Mouse (Mus musculus) MEL (cell line): ENCODE results near the gene Plcg1. TPM values are rescaled to one million over a fixed set of nuclear protein-coding genes. Genes with fewer than 3 reads are reported as not detected.

Experiments
- DNase-seq: peaks from one replicate; pipeline ENCODE4 v3.0.0; 2011; ENCODE audit warnings: low read depth, low spot score
- H3K27ac ChIP-seq: 2 replicates; pipeline ENCODE4 v1.5.1; 2012; ENCODE audit warnings: low read depth, mild to moderate bottlenecking, control low read depth, low read length, moderate library complexity; ENCODE audit not compliant: control insufficient read depth
- H3K27me3 ChIP-seq, 2 experiments: fragments of 150-350 bp in 1 of 2; sonication (generic) in 1 of 2; 2 replicates each; pipeline ENCODE4 v1.6.1; 2012; ENCODE audit warnings: low read length in 2 of 2, mild to moderate bottlenecking in 2 of 2, improper control_type of control experiment in 1 of 2, moderate library complexity in 1 of 2; ENCODE audit not compliant: insufficient read depth in 2 of 2, control insufficient read depth in 1 of 2
- H3K36me3 ChIP-seq, 2 experiments: 2 replicates each; pipeline ENCODE4 v1.6.1; 2012 to 2014; ENCODE audit warnings: low read length in 2 of 2, improper control_type of control experiment in 1 of 2, inconsistent platforms in 1 of 2, mild to moderate bottlenecking in 1 of 2; ENCODE audit not compliant: insufficient read depth in 2 of 2, control insufficient read depth in 1 of 2
- H3K4me1 ChIP-seq, 2 experiments: fragments of 150-350 bp in 1 of 2; sonication (generic) in 1 of 2; 2 replicates each; pipeline ENCODE4 v1.6.1; 2012; ENCODE audit warnings: low read length in 2 of 2, improper control_type of control experiment in 1 of 2, mild to moderate bottlenecking in 1 of 2; ENCODE audit not compliant: insufficient read depth in 2 of 2, control insufficient read depth in 1 of 2
- H3K4me3 ChIP-seq, 2 experiments: fragments of 150-350 bp in 1 of 2; sonication (generic) in 1 of 2; 2 replicates each; pipeline ENCODE4 v1.5.1; 2012; ENCODE audit warnings: low read depth in 2 of 2, low read length in 2 of 2, mild to moderate bottlenecking in 2 of 2, moderate library complexity in 2 of 2, control low read depth in 1 of 2, improper control_type of control experiment in 1 of 2; ENCODE audit not compliant: control insufficient read depth in 1 of 2, insufficient read depth in 1 of 2
- H3K79me2 ChIP-seq: 2 replicates; pipeline ENCODE4 v1.6.1; 2012; ENCODE audit warnings: mild to moderate bottlenecking, low read length, moderate library complexity; ENCODE audit not compliant: control insufficient read depth, poor library complexity, insufficient read depth
- H3K9ac ChIP-seq: 2 replicates; pipeline ENCODE4 v1.6.1; 2012; ENCODE audit warnings: low read depth, mild to moderate bottlenecking, control low read depth, low read length, moderate library complexity; ENCODE audit not compliant: control insufficient read depth, poor library complexity, severe bottlenecking
- H3K9me3 ChIP-seq: fragments of 150-350 bp; sonication (generic); replicated peaks from 2 replicates; pipeline ENCODE4 v1.6.1; 2012; ENCODE audit warnings: mild to moderate bottlenecking, low read length, improper control_type of control experiment, moderate library complexity; ENCODE audit not compliant: insufficient read depth
- CHD1 ChIP-seq: IDR thresholded peaks from 2 replicates; pipeline ENCODE4 v1.6.1; 2012; ENCODE audit warnings: low read depth, mild to moderate bottlenecking, inconsistent platforms, low read length, improper control_type of control experiment
- CTCF ChIP-seq, 3 experiments: IDR thresholded peaks in 2 of 3; conservative IDR thresholded peaks in 1 of 3; 2 replicates each; pipeline ENCODE4 v1.5.1; 2011 to 2012; ENCODE audit warnings: low read length in 3 of 3, low read depth in 2 of 3, mild to moderate bottlenecking in 2 of 3, improper control_type of control experiment in 1 of 3, inconsistent platforms in 1 of 3, mixed read lengths in 1 of 3, moderate library complexity in 1 of 3; ENCODE audit not compliant: control insufficient read depth in 1 of 3, insufficient read depth in 1 of 3, poor library complexity in 1 of 3, severe bottlenecking in 1 of 3
- GATA1 ChIP-seq: IDR thresholded peaks from 2 replicates; pipeline ENCODE4 v1.6.1; 2011; ENCODE audit warnings: low read depth, low read length, improper control_type of control experiment
- HCFC1 ChIP-seq: IDR thresholded peaks from 2 replicates; pipeline ENCODE4 v1.6.1; 2012; ENCODE audit warnings: low read depth, mild to moderate bottlenecking, inconsistent platforms, low read length, improper control_type of control experiment, moderate library complexity
- JUND ChIP-seq: IDR thresholded peaks from 2 replicates; pipeline ENCODE4 v1.6.1; 2011; ENCODE audit warnings: low read depth, mild to moderate bottlenecking, improper control_type of control experiment, low read length
- MAZ ChIP-seq: IDR thresholded peaks from 2 replicates; pipeline ENCODE4 v1.6.1; 2012; ENCODE audit warnings: low read depth, mild to moderate bottlenecking, inconsistent platforms, low read length, improper control_type of control experiment
- MYB ChIP-seq: IDR thresholded peaks from 2 replicates; pipeline ENCODE4 v1.6.1; 2011; ENCODE audit warnings: mild to moderate bottlenecking, low read depth, low read length, improper control_type of control experiment
- NELFE ChIP-seq: IDR thresholded peaks from 2 replicates; pipeline ENCODE4 v1.6.1; 2011; ENCODE audit warnings: low read depth, low read length, improper control_type of control experiment
- NRF1 ChIP-seq: IDR thresholded peaks from 2 replicates; pipeline ENCODE4 v1.6.1; 2014; ENCODE audit warnings: low read depth, mild to moderate bottlenecking, inconsistent platforms, low read length, improper control_type of control experiment, moderate library complexity; ENCODE audit not compliant: poor library complexity, insufficient read depth, severe bottlenecking
- POLR2A ChIP-seq, 2 experiments: IDR thresholded peaks; 2 replicates each; pipeline ENCODE4 v1.6.1; 2011 to 2012; ENCODE audit warnings: low read length in 2 of 2, mild to moderate bottlenecking in 2 of 2, control low read depth in 1 of 2, improper control_type of control experiment in 1 of 2, low read depth in 1 of 2, moderate library complexity in 1 of 2; ENCODE audit not compliant: control insufficient read depth in 1 of 2, insufficient read depth in 1 of 2, poor library complexity in 1 of 2
- POLR2AphosphoS2 ChIP-seq: IDR thresholded peaks from 2 replicates; pipeline ENCODE4 v1.6.1; 2011; ENCODE audit warnings: low read length, improper control_type of control experiment
- POLR2AphosphoS5 ChIP-seq: IDR thresholded peaks from 2 replicates; pipeline ENCODE4 v1.6.1; 2012; ENCODE audit warnings: low read depth, borderline replicate concordance, mild to moderate bottlenecking, inconsistent platforms, low read length, moderate library complexity, mixed read lengths
- RAD21 ChIP-seq: IDR thresholded peaks from 2 replicates; pipeline ENCODE4 v1.6.1; 2011; ENCODE audit warnings: mild to moderate bottlenecking, low read depth, low read length, improper control_type of control experiment
- SIN3A ChIP-seq: IDR thresholded peaks from 2 replicates; pipeline ENCODE4 v1.6.1; 2012; ENCODE audit warnings: low read length, improper control_type of control experiment, inconsistent platforms
- SMC3 ChIP-seq: IDR thresholded peaks from 2 replicates; pipeline ENCODE4 v1.6.1; 2011; ENCODE audit warnings: low read depth, low read length, improper control_type of control experiment
- TAL1 ChIP-seq: IDR thresholded peaks from 2 replicates; pipeline ENCODE4 v1.6.1; 2012; ENCODE audit warnings: mild to moderate bottlenecking, inconsistent platforms, low read length, moderate library complexity, mixed read lengths
- TCF12 ChIP-seq: IDR thresholded peaks from 2 replicates; pipeline ENCODE4 v1.6.1; 2014; ENCODE audit warnings: low read depth, mild to moderate bottlenecking, inconsistent platforms, low read length, improper control_type of control experiment, moderate library complexity
- USF2 ChIP-seq, 2 experiments: IDR thresholded peaks; 2 replicates each; pipeline ENCODE4 v1.6.1; 2011 to 2012; ENCODE audit warnings: improper control_type of control experiment in 2 of 2, low read length in 2 of 2, borderline replicate concordance in 1 of 2, inconsistent platforms in 1 of 2, low read depth in 1 of 2, mild to moderate bottlenecking in 1 of 2; ENCODE audit not compliant: insufficient read depth in 1 of 2
- ZC3H11A ChIP-seq: IDR thresholded peaks from 2 replicates; pipeline ENCODE4 v1.6.1; 2012; ENCODE audit warnings: low read depth, mild to moderate bottlenecking, inconsistent platforms, low read length, improper control_type of control experiment
- ZKSCAN1 ChIP-seq: IDR thresholded peaks from 2 replicates; pipeline ENCODE4 v1.6.1; 2012; ENCODE audit warnings: low read depth, mild to moderate bottlenecking, inconsistent platforms, low read length, improper control_type of control experiment, moderate library complexity
- polyA plus RNA-seq, 2 experiments: library from polyadenylated mRNA; stranded (reverse) in 1 of 2; unstranded in 1 of 2; fragments of >175 nt in 1 of 2; fragments of >200 nt in 1 of 2; gene quantifications; 2 replicates each; pipeline versions ENCODE4 v1.2.1 to v1.2.4; 2012; ENCODE audit warnings: low replicate concordance in 2 of 2, low read depth in 1 of 2; ENCODE audit not compliant: insufficient read length in 2 of 2, insufficient read depth in 1 of 2, missing spikeins in 1 of 2
- total RNA-seq: library from RNA; depleted of rRNA; stranded (reverse); fragments of 300-350 nt; gene quantifications from 2 replicates; pipeline ENCODE4 v1.2.3, GENCODE M21; 2012

The Plcg1 gene
- total and polyA plus RNA-seq, 3 experiments: 15.4 to 27.5 TPM; not detected in 1

- Histone ChIP-seq H3K4me1 (no peaks in the 10 kb centered on the region), H3K4me3 (no peak overlapping the region), H3K27me3 (no peaks in the 10 kb centered on the region), H3K79me2 (no peaks in the 10 kb centered on the region), H3K9me3 (no peaks in the 10 kb centered on the region), H3K9ac (no peak overlapping the region), H3K27ac (no peak overlapping the region), H3K36me3 (peaks cover 0 to 29% of the 10 kb centered on the region in 2 experiments; a peak in 2 of 4 replicates)
- TF ChIP-seq JUND (no peak), NELFE (no peak), POLR2AphosphoS2 (no peak), POLR2AphosphoS5 (no peak)
- DNase-seq: no peak
Observed at GRCm38 (mm10) chr2:160718811-160719210, 12.3 kb upstream of the Plcg1 start.

- no peak overlapping the region for H3K4me3 ChIP-seq
Observed at GRCm38 (mm10) chr2:160722714-160723113, 8.4 kb upstream of the Plcg1 start.

GRCm38 (mm10) chr2:160723613-160724375 lies 7.3 kb upstream of the Plcg1 start:
- H3K27me3 ChIP-seq: no peaks in the 10 kb centered on the region
- H3K27ac ChIP-seq: no peak overlapping the region
- TF ChIP-seq POLR2AphosphoS2 (no peak), POLR2A (IDR thresholded peaks at IDR 0.05; ENCODE audit: control insufficient read depth in 1 of 2, insufficient read depth in 1 of 2, low read depth in 1 of 2, low read length in 2 of 2, poor library complexity in 1 of 2) (0 out of 4 replicates have a peak, but pooled peaks of 1 of the 2 experiments have one; percentile 15)
- no peaks in the 10 kb centered on the region for H3K4me1 ChIP-seq
- H3K36me3 ChIP-seq: peaks cover 0 to 13% of the 10 kb centered on the region in 2 experiments; a peak in 2 of 4 replicates
- H3K4me3 ChIP-seq: no peak overlapping the region
- H3K9ac ChIP-seq: no peak overlapping the region
- no peak for DNase-seq
- no peaks in the 10 kb centered on the region for H3K79me2 ChIP-seq
- H3K9me3 ChIP-seq: no peaks in the 10 kb centered on the region

More at GRCm38 (mm10) chr2:160722714-160723113, 8.4 kb upstream of the Plcg1 start:
- Histone ChIP-seq H3K9ac (no peak overlapping the region), H3K27ac (no peak overlapping the region), H3K79me2 (no peaks in the 10 kb centered on the region), H3K9me3 (no peaks in the 10 kb centered on the region), H3K27me3 (no peaks in the 10 kb centered on the region), H3K36me3 (peaks cover 0 to 13% of the 10 kb centered on the region in 2 experiments; a peak in 2 of 4 replicates), H3K4me1 (no peaks in the 10 kb centered on the region)
- DNase-seq: no peak
- no peak for TF ChIP-seq SIN3A
- no peak for TF ChIP-seq NELFE
- TF ChIP-seq POLR2A (IDR thresholded peaks at IDR 0.05; ENCODE audit: control insufficient read depth in 1 of 2, insufficient read depth in 1 of 2, low read depth in 1 of 2, low read length in 2 of 2, poor library complexity in 1 of 2): no peak
- no peak for TF ChIP-seq CHD1
- no peak for TF ChIP-seq GATA1
- TF ChIP-seq TAL1: no peak
- TF ChIP-seq HCFC1: no peak
- no peak for TF ChIP-seq ZKSCAN1
- no peak for TF ChIP-seq CTCF (IDR thresholded peaks at IDR 0.05 in 2 of 3, conservative IDR thresholded peaks at IDR 0.05 in 1 of 3; ENCODE audit: control insufficient read depth in 1 of 3, insufficient read depth in 1 of 3, low read depth in 2 of 3, low read length in 3 of 3, poor library complexity in 1 of 3, severe bottlenecking in 1 of 3)
- TF ChIP-seq MYB: no peak
- TF ChIP-seq TCF12: no peak
- no peak for TF ChIP-seq NRF1
- TF ChIP-seq MAZ: no peak
- TF ChIP-seq SMC3: no peak
- TF ChIP-seq USF2 (IDR thresholded peaks at IDR 0.05; ENCODE audit: borderline replicate concordance in 1 of 2, insufficient read depth in 1 of 2, low read depth in 1 of 2, low read length in 2 of 2): no peak
- TF ChIP-seq RAD21: no peak
- no peak for TF ChIP-seq ZC3H11A
